Mouse (Mus musculus) myocyte (in vitro differentiated cells): Measurements from ENCODE around the gene Sdk1. TPM values are rescaled to one million over a fixed set of nuclear protein-coding genes. Genes with fewer than 3 reads are reported as not detected.

Experiments
- H3K27me3 ChIP-seq: one replicate; pipeline ENCODE4 v1.6.1; 2011; ENCODE audit not compliant: control insufficient read depth, insufficient read depth, insufficient read length
- H3K36me3 ChIP-seq: one replicate; pipeline ENCODE4 v1.6.1; 2011; ENCODE audit not compliant: control insufficient read depth, insufficient read depth
- H3K4me2 ChIP-seq: one replicate; pipeline ENCODE4 v1.6.1; 2011; ENCODE audit warnings: low read depth, control low read depth
- H3K4me3 ChIP-seq: one replicate; pipeline ENCODE4 v1.5.1; 2011; ENCODE audit warnings: mild to moderate bottlenecking, control low read depth, moderate library complexity
- H3K79me2 ChIP-seq: one replicate; pipeline ENCODE4 v1.6.1; 2011; ENCODE audit not compliant: control insufficient read depth, insufficient read depth
- H3ac ChIP-seq: one replicate; pipeline ENCODE4 v1.6.1; 2011; ENCODE audit not compliant: control insufficient read depth, insufficient read length
- CEBPB ChIP-seq: IDR thresholded peaks from 2 replicates; pipeline ENCODE4 v1.6.1; 2011; ENCODE audit warnings: mild to moderate bottlenecking, moderate library complexity; ENCODE audit not compliant: poor library complexity, insufficient read depth, severe bottlenecking
- E2F4 ChIP-seq: IDR thresholded peaks from one replicate; pipeline ENCODE4 v1.6.1; 2011; ENCODE audit warnings: mild to moderate bottlenecking, control low read depth, moderate library complexity; ENCODE audit not compliant: insufficient read depth
- MAX ChIP-seq: IDR thresholded peaks from one replicate; pipeline ENCODE4 v1.6.1; 2011; ENCODE audit warnings: low read depth, mild to moderate bottlenecking, control low read depth
- MYOD1 ChIP-seq, 3 experiments: IDR thresholded peaks; one replicate each; pipeline ENCODE4 v1.6.1; 2011; ENCODE audit warnings: control low read depth in 2 of 3, low read depth in 2 of 3, mild to moderate bottlenecking in 2 of 3, moderate library complexity in 1 of 3; ENCODE audit not compliant: insufficient read length in 2 of 3, control insufficient read depth in 1 of 3
- MYOG ChIP-seq, 3 experiments: IDR thresholded peaks; one replicate each; pipeline ENCODE4 v1.6.1; 2011; ENCODE audit warnings: control low read depth in 2 of 3, low read depth in 2 of 3, mild to moderate bottlenecking in 2 of 3; ENCODE audit not compliant: insufficient read length in 2 of 3, control insufficient read depth in 1 of 3, insufficient read depth in 1 of 3
- POLR2A ChIP-seq: IDR thresholded peaks from one replicate; pipeline ENCODE4 v1.6.1; 2011; ENCODE audit warnings: low read depth, mild to moderate bottlenecking, control low read depth, moderate library complexity; ENCODE audit not compliant: insufficient read length
- POLR2AphosphoS2 ChIP-seq: IDR thresholded peaks from one replicate; pipeline ENCODE4 v1.6.1; 2011; ENCODE audit warnings: low read depth, control low read depth; ENCODE audit not compliant: insufficient read length
- REST ChIP-seq: IDR thresholded peaks from one replicate; pipeline ENCODE4 v1.6.1; 2011; ENCODE audit warnings: mild to moderate bottlenecking, control low read depth, moderate library complexity; ENCODE audit not compliant: insufficient read depth, insufficient read length
- SRF ChIP-seq: IDR thresholded peaks from one replicate; pipeline ENCODE4 v1.6.1; 2011; ENCODE audit warnings: low read depth; ENCODE audit not compliant: control insufficient read depth, insufficient read length
- TCF12 ChIP-seq: IDR thresholded peaks from one replicate; pipeline ENCODE4 v1.6.1; 2011; ENCODE audit warnings: mild to moderate bottlenecking, control low read depth; ENCODE audit not compliant: poor library complexity, insufficient read depth, severe bottlenecking
- TCF3 ChIP-seq: IDR thresholded peaks from one replicate; pipeline ENCODE4 v1.6.1; 2011; ENCODE audit warnings: low read depth, control low read depth; ENCODE audit not compliant: insufficient read length
- USF1 ChIP-seq: IDR thresholded peaks from one replicate; pipeline ENCODE4 v1.6.1; 2011; ENCODE audit warnings: low read depth, mild to moderate bottlenecking, control low read depth, moderate library complexity
- polyA plus RNA-seq: library from polyadenylated mRNA; unstranded; fragments of >200 nt; fragmentation: generic; extraction: Trizol; gene quantifications from one replicate; pipeline ENCODE4 v1.2.1, GENCODE M21; 2012; ENCODE audit warnings: missing spikeins

The Sdk1 gene
- polyA plus RNA-seq, 1 experiment, result 1.6 TPM

DNA sequence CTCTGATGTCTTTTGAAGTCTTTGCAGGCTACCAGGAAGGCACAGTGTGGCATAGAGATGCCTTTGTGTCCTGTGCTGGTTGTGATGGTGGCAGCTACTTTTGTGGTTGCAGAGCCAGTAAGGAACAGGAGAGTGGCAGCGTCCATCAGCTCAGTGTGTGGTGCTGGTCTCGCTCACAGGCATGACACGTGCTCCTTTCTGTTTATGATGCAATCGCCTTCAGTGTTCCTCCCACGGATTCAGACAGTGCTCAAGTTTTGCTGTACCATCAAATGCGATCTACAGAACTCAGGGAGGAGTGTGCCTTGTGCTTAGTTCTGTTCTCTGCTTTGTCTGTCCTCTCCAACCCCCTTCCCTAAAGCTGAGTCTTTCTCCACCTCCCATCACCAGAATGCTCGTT is 165.6 kb downstream of the Sdk1 start:
- Histone ChIP-seq H3K79me2 (no peaks in the 10 kb centered on the region), H3K27me3 (no peaks in the 10 kb centered on the region)

DNA sequence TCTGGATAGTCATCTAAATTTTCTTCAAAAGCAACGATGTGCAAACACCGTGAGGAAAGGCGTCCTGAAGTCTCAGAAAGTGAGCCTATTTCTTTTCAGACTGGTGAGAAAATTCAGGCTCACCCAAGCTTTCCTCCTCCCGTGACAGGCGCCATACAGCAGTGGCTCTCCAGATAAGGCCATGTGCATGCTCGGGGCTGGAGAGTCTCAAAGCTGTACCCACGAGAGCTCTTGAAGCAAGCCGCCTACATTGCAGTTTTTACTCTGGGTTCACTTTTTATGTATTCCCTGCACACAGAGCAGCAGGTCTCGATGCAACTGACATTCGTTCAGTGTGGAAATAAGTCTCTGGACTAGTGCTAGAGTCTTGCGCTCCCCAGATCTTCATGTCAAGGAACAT is 171.7 kb downstream of the Sdk1 start:
- Histone ChIP-seq H3K4me3 (no peak overlapping the region), H3K36me3 (no peaks in the 10 kb centered on the region), H3K4me2 (no peak overlapping the region)

More for the DNA sequence above, 165.6 kb downstream of the Sdk1 start:
- Histone ChIP-seq H3K36me3 (no peaks in the 10 kb centered on the region), H3ac (no peak overlapping the region), H3K4me3 (peak overlapping the region; percentile 10), H3K4me2 (peak overlapping the region; percentile 53)
- TF ChIP-seq TCF12, result no peak
- TF ChIP-seq CEBPB, result 0 out of 2 replicates have a peak, but pooled peaks have one; percentile 50
- TF ChIP-seq E2F4, result no peak
- TF ChIP-seq MAX, result peak; percentile 57
- no peak for TF ChIP-seq MYOG (IDR thresholded peaks at IDR 0.05; ENCODE audit: control insufficient read depth in 1 of 3, insufficient read depth in 1 of 3, insufficient read length in 2 of 3, low read depth in 2 of 3)

DNA sequence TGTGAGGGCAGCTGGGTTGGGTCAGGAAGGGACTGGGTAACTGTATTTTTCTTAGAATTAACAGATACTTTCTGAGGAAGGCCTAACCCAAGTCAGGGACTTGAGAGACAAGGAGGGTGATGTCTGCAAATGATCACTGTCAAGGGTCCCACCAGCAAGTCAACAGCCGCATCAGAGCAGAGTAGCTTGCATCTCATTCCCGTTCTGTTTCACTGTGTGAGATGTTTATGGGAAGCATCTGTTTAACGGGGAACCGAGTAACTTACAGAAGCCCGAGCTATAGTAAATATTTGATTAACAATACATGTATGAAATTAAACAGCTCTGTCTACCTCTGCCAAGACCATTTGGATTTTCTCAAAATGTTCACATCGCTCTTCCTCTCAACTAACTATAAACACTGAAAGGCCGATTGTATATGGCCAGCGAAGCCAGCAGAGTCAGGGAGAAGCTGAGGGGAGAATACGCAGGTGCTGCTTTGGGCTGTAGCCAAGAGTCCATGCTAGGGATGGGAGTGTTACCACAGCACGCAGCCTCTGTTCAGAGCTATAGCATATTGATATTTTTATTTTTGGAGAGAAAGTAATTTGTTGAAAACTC is 174.5 kb downstream of the Sdk1 start:
- Histone ChIP-seq H3K4me3 (no peak overlapping the region), H3K4me2 (no peak overlapping the region), H3ac (no peak overlapping the region), H3K27me3 (no peaks in the 10 kb centered on the region), H3K36me3 (no peaks in the 10 kb centered on the region), H3K79me2 (no peaks in the 10 kb centered on the region)
- TF ChIP-seq TCF3 (no peak), MYOD1 (IDR thresholded peaks at IDR 0.05; ENCODE audit: control insufficient read depth in 1 of 3, insufficient read length in 2 of 3, low read depth in 2 of 3) (no peak), USF1 (no peak), POLR2A (no peak), POLR2AphosphoS2 (no peak), CEBPB (no peak), MAX (no peak), E2F4 (no peak), TCF12 (no peak), REST (no peak)

More for the DNA sequence above, 171.7 kb downstream of the Sdk1 start:
- TF ChIP-seq POLR2A (no peak), MYOG (IDR thresholded peaks at IDR 0.05; ENCODE audit: control insufficient read depth in 1 of 3, insufficient read depth in 1 of 3, insufficient read length in 2 of 3, low read depth in 2 of 3) (no peak), E2F4 (no peak), USF1 (no peak), SRF (no peak), CEBPB (no peak), MAX (no peak), TCF12 (no peak), REST (no peak), MYOD1 (IDR thresholded peaks at IDR 0.05; ENCODE audit: control insufficient read depth in 1 of 3, insufficient read length in 2 of 3, low read depth in 2 of 3) (no peak), TCF3 (no peak), POLR2AphosphoS2 (no peak)
- no peaks in the 10 kb centered on the region for H3K27me3 ChIP-seq
- no peaks in the 10 kb centered on the region for H3K79me2 ChIP-seq
- H3ac ChIP-seq, result no peak overlapping the region

DNA sequence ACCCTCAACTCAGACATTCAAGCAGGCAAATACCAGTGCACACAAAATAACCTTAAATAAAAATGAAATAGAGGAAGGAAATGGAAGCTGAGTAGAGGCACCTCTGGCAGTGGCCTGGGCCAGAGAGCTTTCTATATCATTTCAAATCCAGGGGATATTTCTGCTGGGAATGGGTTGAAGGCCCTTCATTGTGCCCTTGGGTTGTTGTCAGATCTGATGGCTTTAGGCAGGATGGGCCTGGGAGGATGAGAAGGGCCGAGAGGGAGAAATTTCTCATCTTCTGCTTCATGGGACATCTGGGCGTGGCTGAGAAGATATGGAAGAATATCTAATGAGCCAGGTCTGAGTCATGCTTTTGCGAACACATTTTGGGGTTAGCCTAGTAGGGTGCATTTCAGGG is 186.8 kb downstream of the Sdk1 start:
- Histone ChIP-seq H3K36me3 (no peaks in the 10 kb centered on the region), H3ac (no peak overlapping the region), H3K79me2 (no peaks in the 10 kb centered on the region), H3K4me2 (no peak overlapping the region), H3K4me3 (no peak overlapping the region), H3K27me3 (no peaks in the 10 kb centered on the region)
- no peak for TF ChIP-seq TCF3
- TF ChIP-seq POLR2A, result no peak
- no peak for TF ChIP-seq MYOG (IDR thresholded peaks at IDR 0.05; ENCODE audit: control insufficient read depth in 1 of 3, insufficient read depth in 1 of 3, insufficient read length in 2 of 3, low read depth in 2 of 3)
- TF ChIP-seq MYOD1 (IDR thresholded peaks at IDR 0.05; ENCODE audit: control insufficient read depth in 1 of 3, insufficient read length in 2 of 3, low read depth in 2 of 3), result no peak
- no peak for TF ChIP-seq REST
- no peak for TF ChIP-seq TCF12
- TF ChIP-seq CEBPB, result no peak
- TF ChIP-seq POLR2AphosphoS2, result no peak
- no peak for TF ChIP-seq MAX
- TF ChIP-seq USF1, result no peak
- TF ChIP-seq E2F4, result no peak
- TF ChIP-seq SRF, result no peak

DNA sequence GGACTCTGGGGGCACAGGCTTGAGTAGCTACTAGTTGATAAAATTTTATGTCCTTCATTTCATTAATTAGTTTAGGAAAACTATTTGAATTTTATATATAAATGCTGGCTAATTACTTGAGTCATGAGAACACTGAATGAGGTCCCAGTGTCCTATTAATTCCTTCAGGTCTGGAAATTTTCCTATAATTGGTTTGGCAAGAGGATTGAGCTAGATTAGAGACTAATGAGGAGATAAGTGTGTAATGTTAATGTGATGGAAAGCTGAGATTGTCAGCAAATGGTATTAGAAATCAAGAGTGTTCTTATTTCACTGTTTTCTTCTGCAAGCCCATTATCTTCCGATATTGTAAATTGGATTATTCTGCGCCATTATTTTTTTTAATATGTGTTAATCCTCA is 192.0 kb downstream of the Sdk1 start:
- H3K36me3 ChIP-seq, result no peaks in the 10 kb centered on the region
- H3ac ChIP-seq, result no peak overlapping the region
- TF ChIP-seq MAX (no peak), POLR2A (no peak), SRF (no peak), TCF3 (no peak), E2F4 (no peak), USF1 (no peak)
- no peak overlapping the region for H3K4me3 ChIP-seq
- no peak overlapping the region for H3K4me2 ChIP-seq
- H3K79me2 ChIP-seq, result no peaks in the 10 kb centered on the region
- no peaks in the 10 kb centered on the region for H3K27me3 ChIP-seq
